Mouse (Mus musculus): ENCODE results near the gene Sec14l1. TPM values are rescaled to one million over a fixed set of nuclear protein-coding genes. Genes with fewer than 3 reads are reported as not detected.

Gene Sec14l1
- polyA plus RNA-seq, 1 experiment from 2014 or later, result 71.5 TPM

- no peak for ATAC-seq (ENCODE audit: low FRiP score, low read depth)
- no peaks in the 10 kb centered on the region for H3K27me3 ChIP-seq (replicated peaks)
- no peak overlapping the region for H3K4me3 ChIP-seq
- peaks cover 10% of the 10 kb centered on the region for H3K4me1 ChIP-seq
- no peak overlapping the region for H3K4me2 ChIP-seq (replicated peaks)
- no peaks in the 10 kb centered on the region for H3K36me3 ChIP-seq
- H3K27ac ChIP-seq, result no peak overlapping the region
- no peaks in the 10 kb centered on the region for H3K9me3 ChIP-seq
- no peak overlapping the region for H3K9ac ChIP-seq
- WGBS, result 82% methylated on average over 10 of the region's 10 CpGs
These were observed 10.8 kb upstream of the Sec14l1 start for GRCm38 (mm10) chr11:117104044-117104757.

DNA sequence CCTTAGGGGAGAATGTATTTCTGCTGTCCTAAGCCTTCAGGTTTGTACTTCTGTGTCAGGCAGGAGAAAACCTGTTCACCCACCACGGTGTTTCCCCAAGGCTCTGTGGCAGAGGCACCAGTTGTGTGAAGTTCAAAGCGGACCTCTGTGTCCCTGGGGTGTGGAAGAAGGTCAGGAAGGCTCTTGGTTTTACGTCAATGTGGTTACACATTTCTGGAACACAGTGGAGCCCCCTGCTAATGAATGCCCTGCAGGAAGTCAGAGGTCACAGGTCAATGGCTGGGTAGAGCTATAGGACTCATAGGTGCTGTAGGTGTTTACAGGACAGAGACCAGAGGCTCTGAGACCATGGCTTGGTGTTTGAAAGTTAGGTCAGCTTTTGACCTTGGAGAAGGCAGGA lies 9.7 kb upstream of the Sec14l1 start:
- ATAC-seq (ENCODE audit: low FRiP score, low read depth), result no peak
- H3K27me3 ChIP-seq (replicated peaks), result no peaks in the 10 kb centered on the region
- 63% methylated on average over 3 of the region's 3 CpGs for whole genome bisulfite sequencing
- no peak overlapping the region for H3K4me3 ChIP-seq
- H3K4me2 ChIP-seq (replicated peaks), result no peak overlapping the region
- H3K4me1 ChIP-seq, result peaks cover 10% of the 10 kb centered on the region
- no peak overlapping the region for H3K9ac ChIP-seq
- no peaks in the 10 kb centered on the region for H3K36me3 ChIP-seq
- H3K27ac ChIP-seq, result no peak overlapping the region
- H3K9me3 ChIP-seq, result no peaks in the 10 kb centered on the region

GRCm38 (mm10) chr11:117105850-117106249 lies 9.1 kb upstream of the Sec14l1 start:
- Histone ChIP-seq H3K9ac (no peak overlapping the region), H3K9me3 (no peaks in the 10 kb centered on the region), H3K4me1 (peaks cover 10% of the 10 kb centered on the region), H3K36me3 (no peaks in the 10 kb centered on the region), H3K4me2 (replicated peaks) (no peak overlapping the region), H3K27me3 (replicated peaks) (no peaks in the 10 kb centered on the region), H3K27ac (no peak overlapping the region), H3K4me3 (no peak overlapping the region)
- 88% methylated on average over 7 of the region's 7 CpGs for WGBS
- no peak for ATAC-seq (ENCODE audit: low FRiP score, low read depth)

DNA sequence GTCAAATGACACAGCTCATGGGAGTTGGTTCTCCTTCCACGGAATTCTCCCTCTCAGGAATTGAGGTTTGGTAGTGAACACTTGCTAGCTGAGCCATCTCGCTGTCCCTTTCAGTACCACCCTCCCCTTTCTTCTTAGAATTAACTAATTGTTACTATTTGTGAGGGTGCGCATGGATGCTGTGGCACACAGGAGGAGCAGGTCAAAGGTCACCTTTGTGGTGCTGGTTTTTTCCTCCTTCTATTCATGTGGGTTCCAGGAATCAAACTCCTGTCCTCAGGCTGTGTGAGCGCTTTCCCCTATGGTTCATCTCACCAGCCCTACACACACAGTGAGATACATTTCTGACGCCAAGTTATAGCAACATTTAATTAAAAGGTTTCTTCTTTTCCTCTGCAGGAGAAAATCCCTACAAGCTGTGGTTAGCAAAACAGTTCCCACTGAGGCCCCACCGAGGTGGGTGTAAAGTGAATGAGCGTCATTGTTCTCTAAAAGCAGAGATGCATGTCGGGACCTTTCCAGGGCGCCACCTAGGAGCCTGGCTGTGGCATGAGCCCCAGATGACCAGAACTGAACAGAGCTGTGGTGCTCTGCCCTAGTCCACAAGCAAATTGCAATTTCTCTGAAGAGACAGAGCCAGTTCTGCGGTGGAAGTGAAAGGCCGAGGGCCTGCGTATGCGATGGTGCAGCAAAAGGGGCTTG lies 8.2 kb upstream of the Sec14l1 start:
- Histone ChIP-seq H3K27me3 (replicated peaks) (no peaks in the 10 kb centered on the region), H3K4me3 (no peak overlapping the region), H3K4me1 (peaks cover 10% of the 10 kb centered on the region), H3K27ac (peak overlapping the region; percentile 28; the same call in 1 of the 2 replicates), H3K36me3 (no peaks in the 10 kb centered on the region), H3K9ac (no peak overlapping the region), H3K9me3 (no peaks in the 10 kb centered on the region), H3K4me2 (replicated peaks) (no peak overlapping the region)
- WGBS, result 23% methylated on average over 13 of the region's 13 CpGs
- ATAC-seq (ENCODE audit: low FRiP score, low read depth), result no peak

- H3K4me2 ChIP-seq (replicated peaks), result no peak overlapping the region
- no peaks in the 10 kb centered on the region for H3K36me3 ChIP-seq
- no peak overlapping the region for H3K4me3 ChIP-seq
- H3K4me1 ChIP-seq, result peaks cover 10% of the 10 kb centered on the region
- H3K27me3 ChIP-seq (replicated peaks), result no peaks in the 10 kb centered on the region
- H3K9me3 ChIP-seq, result no peaks in the 10 kb centered on the region
- H3K9ac ChIP-seq, result no peak overlapping the region
- no peak for ATAC-seq (ENCODE audit: low FRiP score, low read depth)
- WGBS, result 98% methylated on average over 2 of the region's 2 CpGs
- no peak overlapping the region for H3K27ac ChIP-seq
These were observed 7.1 kb upstream of the Sec14l1 start for GRCm38 (mm10) chr11:117107837-117108236.

DNA sequence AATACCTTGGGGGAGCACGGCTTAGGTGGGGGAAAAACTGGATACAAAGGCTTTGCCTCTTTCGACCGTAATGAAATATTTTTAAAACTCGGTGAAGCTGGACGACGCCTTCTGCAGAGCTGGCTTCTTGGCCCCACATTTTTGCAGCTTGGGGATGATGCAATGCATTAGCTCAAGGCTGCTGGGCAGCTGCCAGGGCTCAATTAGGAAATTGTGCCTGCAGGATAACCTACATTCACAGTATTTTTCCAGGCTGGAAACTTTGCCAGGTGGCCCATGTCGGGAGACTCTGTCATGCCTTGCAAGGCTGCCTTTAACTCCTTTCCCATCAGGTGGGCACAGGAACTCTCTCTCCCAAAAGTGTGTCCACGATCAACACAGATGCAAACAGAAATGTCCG lies 6.4 kb upstream of the Sec14l1 start:
- H3K27me3 ChIP-seq (replicated peaks), result no peaks in the 10 kb centered on the region
- no peaks in the 10 kb centered on the region for H3K9me3 ChIP-seq
- WGBS, result 80% methylated on average over 9 of the region's 9 CpGs
- H3K4me2 ChIP-seq (replicated peaks), result no peak overlapping the region
- no peak overlapping the region for H3K4me3 ChIP-seq
- no peak overlapping the region for H3K9ac ChIP-seq
- H3K4me1 ChIP-seq, result peaks cover 10% of the 10 kb centered on the region
- no peak overlapping the region for H3K27ac ChIP-seq
- no peaks in the 10 kb centered on the region for H3K36me3 ChIP-seq
- no peak for ATAC-seq (ENCODE audit: low FRiP score, low read depth)

- no peak overlapping the region for H3K27ac ChIP-seq
- no peaks in the 10 kb centered on the region for H3K36me3 ChIP-seq
- ATAC-seq (ENCODE audit: low FRiP score, low read depth), result no peak
- H3K4me1 ChIP-seq, result peaks cover 15% of the 10 kb centered on the region
- H3K4me2 ChIP-seq (replicated peaks), result no peak overlapping the region
- no peak overlapping the region for H3K4me3 ChIP-seq
- H3K27me3 ChIP-seq (replicated peaks), result no peaks in the 10 kb centered on the region
- H3K9ac ChIP-seq, result no peak overlapping the region
- no peaks in the 10 kb centered on the region for H3K9me3 ChIP-seq
- 90% methylated on average over 12 of the region's 12 CpGs for WGBS
These were observed 5.6 kb upstream of the Sec14l1 start for GRCm38 (mm10) chr11:117109179-117109954.

GRCm38 (mm10) chr11:117111967-117112648 lies 2.9 kb upstream of the Sec14l1 start:
- H3K9ac ChIP-seq, result no peak overlapping the region
- H3K27ac ChIP-seq, result no peak overlapping the region
- H3K4me2 ChIP-seq (replicated peaks), result no peak overlapping the region
- no peak for ATAC-seq (ENCODE audit: low FRiP score, low read depth)
- no peaks in the 10 kb centered on the region for H3K9me3 ChIP-seq
- no peak overlapping the region for H3K4me3 ChIP-seq
- WGBS, result 90% methylated on average over 11 of the region's 11 CpGs
- H3K27me3 ChIP-seq (replicated peaks), result no peaks in the 10 kb centered on the region
- peaks cover 20% of the 10 kb centered on the region for H3K4me1 ChIP-seq
- H3K36me3 ChIP-seq, result peaks cover 3% of the 10 kb centered on the region; the same call in 1 of the 2 replicates

GRCm38 (mm10) chr11:117112649-117113051 lies 2.3 kb upstream of the Sec14l1 start:
- Histone ChIP-seq H3K27ac (no peak overlapping the region), H3K27me3 (replicated peaks) (no peaks in the 10 kb centered on the region), H3K4me2 (replicated peaks) (no peak overlapping the region), H3K36me3 (peaks cover 8% of the 10 kb centered on the region), H3K9ac (no peak overlapping the region), H3K4me1 (peaks cover 24% of the 10 kb centered on the region), H3K9me3 (no peaks in the 10 kb centered on the region), H3K4me3 (no peak overlapping the region)
- ATAC-seq (ENCODE audit: low FRiP score, low read depth), result no peak
- 74% methylated on average over 3 of the region's 3 CpGs for WGBS

DNA sequence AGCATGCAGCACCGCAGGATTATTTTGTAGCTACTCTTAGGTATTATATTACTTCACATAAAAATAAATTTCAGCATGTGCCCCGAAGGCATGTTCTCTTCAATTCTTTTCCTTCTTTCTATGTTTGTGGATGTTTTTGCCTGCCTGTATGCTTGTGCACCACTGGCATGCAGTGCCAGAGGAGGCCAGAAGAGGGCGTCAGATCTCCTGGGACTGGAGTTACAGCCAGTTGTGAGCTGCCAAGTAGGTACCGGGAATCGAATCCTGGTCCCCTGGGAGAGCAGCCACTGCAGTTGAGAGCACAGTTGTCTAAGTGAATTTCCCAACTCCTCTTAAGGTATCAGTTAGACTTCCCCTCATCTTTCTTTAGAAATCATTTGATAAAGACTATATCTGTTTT lies 1.6 kb upstream of the Sec14l1 start:
- no peak overlapping the region for H3K4me2 ChIP-seq (replicated peaks)
- H3K4me3 ChIP-seq, result no peak overlapping the region
- no peak overlapping the region for H3K27ac ChIP-seq
- peaks cover 32% of the 10 kb centered on the region for H3K4me1 ChIP-seq
- H3K27me3 ChIP-seq (replicated peaks), result no peaks in the 10 kb centered on the region
- no peaks in the 10 kb centered on the region for H3K9me3 ChIP-seq
- ATAC-seq (ENCODE audit: low FRiP score, low read depth), result no peak
- H3K9ac ChIP-seq, result no peak overlapping the region
- H3K36me3 ChIP-seq, result peaks cover 14% of the 10 kb centered on the region
- 92% methylated on average over 5 of the region's 5 CpGs for WGBS

DNA sequence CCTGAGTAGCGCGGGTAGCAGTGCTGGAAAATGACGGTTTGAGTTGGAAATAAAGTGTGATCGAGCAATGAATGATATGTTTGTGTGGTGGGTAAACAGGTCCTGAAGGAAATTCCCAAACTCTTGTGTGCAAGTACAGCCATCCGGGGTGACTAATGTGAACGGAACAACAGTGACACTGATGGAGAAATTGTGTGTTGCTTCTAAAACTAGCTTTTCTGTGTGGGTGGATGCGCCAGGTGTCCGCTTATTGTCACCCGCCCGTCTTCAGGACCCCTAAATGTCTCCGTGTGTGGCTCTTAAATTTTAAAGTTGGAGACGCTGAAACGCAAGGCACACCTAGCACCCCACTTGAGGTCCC lies 757 bp upstream of the Sec14l1 start:
- WGBS, result 55% methylated on average over 13 of the region's 13 CpGs

More for the DNA sequence above, 757 bp upstream of the Sec14l1 start:
- Histone ChIP-seq H3K27ac (peak overlapping the region; percentile 93), H3K36me3 (peaks cover 14% of the 10 kb centered on the region), H3K27me3 (replicated peaks) (no peaks in the 10 kb centered on the region), H3K9ac (peak overlapping the region; percentile 85), H3K9me3 (no peaks in the 10 kb centered on the region), H3K4me2 (replicated peaks) (peak overlapping the region; percentile 59), H3K4me3 (peak overlapping the region; percentile 74), H3K4me1 (peaks cover 40% of the 10 kb centered on the region)
- ATAC-seq (ENCODE audit: low FRiP score, low read depth), result no peak
